Mouse (Mus musculus) adrenal gland, postnatal 4 days (tissue): ENCODE data around the gene G6pc. TPM values are rescaled to one million over a fixed set of nuclear protein-coding genes. Genes with fewer than 3 reads are reported as not detected.
"Not testable (repeated sequence)": the region's sequence is repeated elsewhere in the genome, so short reads cannot be mapped to it uniquely, and the experiment has no call there.

Experiments used
- DNase-seq, 2 experiments: peaks; one replicate each; pipeline ENCODE4 v3.0.0; 2021 to 2022; ENCODE audit warnings: low spot score in 2 of 2, mixed read lengths in 2 of 2
- total RNA-seq, 2 experiments: library from RNA; stranded (reverse); gene quantifications; 2 replicates each; pipeline ENCODE4 v1.2.3; 2021

Gene G6pc
- total RNA-seq, 2 experiments from 2014 or later: 17.8 to 30.5 TPM

- no peak for DNase-seq
Observed at GRCm38 (mm10) chr11:101354438-101355010, 12.8 kb upstream of the G6pc start.

- DNase-seq: no peak
Observed at GRCm38 (mm10) chr11:101355916-101356315, 11.4 kb upstream of the G6pc start.

- no peak for DNase-seq
Observed at GRCm38 (mm10) chr11:101357505-101358182, 9.7 kb upstream of the G6pc start.

- no peak for DNase-seq
Observed at GRCm38 (mm10) chr11:101359776-101360175, 7.6 kb upstream of the G6pc start.

- DNase-seq: no peak
Observed at GRCm38 (mm10) chr11:101360651-101361113, 6.7 kb upstream of the G6pc start.

- no peak for DNase-seq
Observed at GRCm38 (mm10) chr11:101364531-101364931, 2.8 kb upstream of the G6pc start.

- DNase-seq: no peak
Observed at GRCm38 (mm10) chr11:101370141-101370540, 2.8 kb downstream of the G6pc start.

- no peak for DNase-seq
Observed at GRCm38 (mm10) chr11:101374421-101374938, 7.1 kb downstream of the G6pc start.

- DNase-seq: not testable (repeated sequence)
Observed at GRCm38 (mm10) chr11:101378196-101378595, 10.8 kb downstream of the G6pc start.

GRCm38 (mm10) chr11:101378926-101379325 is 11.6 kb downstream of the G6pc start:
- no peak for DNase-seq

GRCm38 (mm10) chr11:101381817-101382216 is 14.5 kb downstream of the G6pc start:
- DNase-seq: no peak

- DNase-seq: peak in 1 of 2 experiments; percentile 73
Observed at GRCm38 (mm10) chr11:101395110-101395509, 27.7 kb downstream of the G6pc start.

- no peak for DNase-seq
Observed at GRCm38 (mm10) chr11:101415306-101415705, 47.9 kb downstream of the G6pc start.

- DNase-seq: no peak
Observed at GRCm38 (mm10) chr11:101416433-101417100, 49.2 kb downstream of the G6pc start.

GRCm38 (mm10) chr11:101417101-101417855 is 49.9 kb downstream of the G6pc start, which contains the start of gene Aarsd1:
Gene Aarsd1, minus strand, starts transcription at chr11:101417615.
- DNase-seq: peak; percentile 72 to 88

GRCm38 (mm10) chr11:101418991-101419390 is 51.6 kb downstream of the G6pc start:
- DNase-seq: no peak

GRCm38 (mm10) chr11:101419610-101420009 is 52.2 kb downstream of the G6pc start:
- DNase-seq: no peak

- DNase-seq: no peak
Observed at GRCm38 (mm10) chr11:101420148-101420547, 52.8 kb downstream of the G6pc start.

- DNase-seq: no peak
Observed at GRCm38 (mm10) chr11:101424105-101424851, 56.9 kb downstream of the G6pc start, which contains the start of gene Gm27029. Gene Gm27029, minus strand, starts transcription at chr11:101424796.
